Mouse (Mus musculus): ENCODE measurements at regions not wholly inside any gene's neighbourhood (a gene's known extent, or its start where the extent isn't known, plus 50 kb on each side); places are given as distances from the start of the nearest gene placed in this dataset.

GRCm38 (mm10) chr5:91294957-91295356 lies 107.8 kb downstream of the Btc start:
- Histone ChIP-seq H3K9ac (ENCODE audit: low read depth, low read length) (no peak overlapping the region), H3K36me3 (ENCODE audit: control insufficient read depth, insufficient read depth, low read length) (no peaks in the 10 kb centered on the region), H3K79me2 (ENCODE audit: control insufficient read depth, insufficient read depth, low read length) (no peaks in the 10 kb centered on the region), H3K4me1 (ENCODE audit: control insufficient read depth, insufficient read depth, low read length) (peaks cover 6% of the 10 kb centered on the region; the same call in 1 of the 2 replicates), H3K27me3 (ENCODE audit: control insufficient read depth, insufficient read depth, low read length) (no peaks in the 10 kb centered on the region), H3K27ac (replicated peaks; ENCODE audit: insufficient read depth, low read depth, low read length) (no peak overlapping the region), H3K4me3 (ENCODE audit: insufficient read depth, low read depth, low read length) (no peak overlapping the region)
- no peak for DNase-seq (ENCODE audit: extremely low read depth, low read depth, low spot score)
- 96% methylated on average over 3 of the region's 3 CpGs for WGBS
- TF ChIP-seq POLR2A (IDR thresholded peaks at IDR 0.05; ENCODE audit: extremely low read depth, insufficient read depth, low read length) (no peak), CTCF (IDR thresholded peaks at IDR 0.05; ENCODE audit: low read depth, low read length) (no peak)

GRCm38 (mm10) chr5:91297068-91297467 lies 105.7 kb downstream of the Btc start:
- whole genome bisulfite sequencing: 82% methylated on average over 2 of the region's 2 CpGs
- Histone ChIP-seq H3K4me1 (ENCODE audit: control insufficient read depth, insufficient read depth, low read length) (peaks cover 4% of the 10 kb centered on the region; the same call in 1 of the 2 replicates), H3K4me3 (ENCODE audit: insufficient read depth, low read depth, low read length) (no peak overlapping the region), H3K36me3 (ENCODE audit: control insufficient read depth, insufficient read depth, low read length) (no peaks in the 10 kb centered on the region), H3K79me2 (ENCODE audit: control insufficient read depth, insufficient read depth, low read length) (no peaks in the 10 kb centered on the region), H3K9ac (ENCODE audit: low read depth, low read length) (no peak overlapping the region), H3K27me3 (ENCODE audit: control insufficient read depth, insufficient read depth, low read length) (no peaks in the 10 kb centered on the region), H3K27ac (replicated peaks; ENCODE audit: insufficient read depth, low read depth, low read length) (no peak overlapping the region)
- no peak for TF ChIP-seq POLR2A (IDR thresholded peaks at IDR 0.05; ENCODE audit: extremely low read depth, insufficient read depth, low read length)
- TF ChIP-seq CTCF (IDR thresholded peaks at IDR 0.05; ENCODE audit: low read depth, low read length): no peak
- DNase-seq (ENCODE audit: extremely low read depth, low read depth, low spot score): no peak

- 88% methylated on average over 17 of the region's 17 CpGs for WGBS
- DNase-seq (ENCODE audit: extremely low read depth, low read depth, low spot score): no peak
- no peak overlapping the region for H3K9ac ChIP-seq (ENCODE audit: low read depth, low read length)
- H3K4me3 ChIP-seq (ENCODE audit: insufficient read depth, low read depth, low read length): no peak overlapping the region
- no peaks in the 10 kb centered on the region for H3K79me2 ChIP-seq (ENCODE audit: control insufficient read depth, insufficient read depth, low read length)
- no peaks in the 10 kb centered on the region for H3K27me3 ChIP-seq (ENCODE audit: control insufficient read depth, insufficient read depth, low read length)
- H3K36me3 ChIP-seq (ENCODE audit: control insufficient read depth, insufficient read depth, low read length): no peaks in the 10 kb centered on the region
- TF ChIP-seq CTCF (IDR thresholded peaks at IDR 0.05; ENCODE audit: low read depth, low read length) (no peak), POLR2A (IDR thresholded peaks at IDR 0.05; ENCODE audit: extremely low read depth, insufficient read depth, low read length) (no peak)
- no peak overlapping the region for H3K27ac ChIP-seq (replicated peaks; ENCODE audit: insufficient read depth, low read depth, low read length)
- H3K4me1 ChIP-seq (ENCODE audit: control insufficient read depth, insufficient read depth, low read length): no peaks in the 10 kb centered on the region; the same call in 1 of the 2 replicates
These were observed 100.7 kb downstream of the Btc start for GRCm38 (mm10) chr5:91302114-91302513.

GRCm38 (mm10) chr5:91302943-91303342 lies 99.9 kb downstream of the Btc start:
- Histone ChIP-seq H3K4me3 (ENCODE audit: insufficient read depth, low read depth, low read length) (no peak overlapping the region), H3K9ac (ENCODE audit: low read depth, low read length) (no peak overlapping the region), H3K36me3 (ENCODE audit: control insufficient read depth, insufficient read depth, low read length) (no peaks in the 10 kb centered on the region), H3K27ac (replicated peaks; ENCODE audit: insufficient read depth, low read depth, low read length) (no peak overlapping the region), H3K4me1 (ENCODE audit: control insufficient read depth, insufficient read depth, low read length) (no peaks in the 10 kb centered on the region; the same call in 1 of the 2 replicates), H3K27me3 (ENCODE audit: control insufficient read depth, insufficient read depth, low read length) (no peaks in the 10 kb centered on the region), H3K79me2 (ENCODE audit: control insufficient read depth, insufficient read depth, low read length) (no peaks in the 10 kb centered on the region)
- TF ChIP-seq CTCF (IDR thresholded peaks at IDR 0.05; ENCODE audit: low read depth, low read length) (no peak), POLR2A (IDR thresholded peaks at IDR 0.05; ENCODE audit: extremely low read depth, insufficient read depth, low read length) (no peak)
- 88% methylated on average over 9 of the region's 9 CpGs for WGBS
- DNase-seq (ENCODE audit: extremely low read depth, low read depth, low spot score): no peak

GRCm38 (mm10) chr5:91303702-91304101 lies 99.1 kb downstream of the Btc start:
- H3K4me1 ChIP-seq (ENCODE audit: control insufficient read depth, insufficient read depth, low read length): no peaks in the 10 kb centered on the region; the same call in 1 of the 2 replicates
- no peak overlapping the region for H3K9ac ChIP-seq (ENCODE audit: low read depth, low read length)
- DNase-seq (ENCODE audit: extremely low read depth, low read depth, low spot score): no peak
- H3K27ac ChIP-seq (replicated peaks; ENCODE audit: insufficient read depth, low read depth, low read length): no peak overlapping the region
- no peaks in the 10 kb centered on the region for H3K79me2 ChIP-seq (ENCODE audit: control insufficient read depth, insufficient read depth, low read length)
- WGBS: 87% methylated on average over 5 of the region's 5 CpGs
- no peaks in the 10 kb centered on the region for H3K36me3 ChIP-seq (ENCODE audit: control insufficient read depth, insufficient read depth, low read length)
- TF ChIP-seq POLR2A (IDR thresholded peaks at IDR 0.05; ENCODE audit: extremely low read depth, insufficient read depth, low read length) (no peak), CTCF (IDR thresholded peaks at IDR 0.05; ENCODE audit: low read depth, low read length) (no peak)
- no peaks in the 10 kb centered on the region for H3K27me3 ChIP-seq (ENCODE audit: control insufficient read depth, insufficient read depth, low read length)
- H3K4me3 ChIP-seq (ENCODE audit: insufficient read depth, low read depth, low read length): no peak overlapping the region

- H3K9ac ChIP-seq (ENCODE audit: low read depth, low read length): no peak overlapping the region
- no peaks in the 10 kb centered on the region for H3K36me3 ChIP-seq (ENCODE audit: control insufficient read depth, insufficient read depth, low read length)
- no peak overlapping the region for H3K4me3 ChIP-seq (ENCODE audit: insufficient read depth, low read depth, low read length)
- no peak overlapping the region for H3K27ac ChIP-seq (replicated peaks; ENCODE audit: insufficient read depth, low read depth, low read length)
- DNase-seq (ENCODE audit: extremely low read depth, low read depth, low spot score): peak; percentile 38
- H3K79me2 ChIP-seq (ENCODE audit: control insufficient read depth, insufficient read depth, low read length): no peaks in the 10 kb centered on the region
- WGBS: 79% methylated on average over 3 of the region's 3 CpGs
- TF ChIP-seq POLR2A (IDR thresholded peaks at IDR 0.05; ENCODE audit: extremely low read depth, insufficient read depth, low read length) (no peak), CTCF (IDR thresholded peaks at IDR 0.05; ENCODE audit: low read depth, low read length) (peak; percentile 14; the same call in 1 of the 2 replicates)
- no peaks in the 10 kb centered on the region; the same call in 1 of the 2 replicates for H3K4me1 ChIP-seq (ENCODE audit: control insufficient read depth, insufficient read depth, low read length)
- H3K27me3 ChIP-seq (ENCODE audit: control insufficient read depth, insufficient read depth, low read length): no peaks in the 10 kb centered on the region
These were observed 95.8 kb downstream of the Btc start for GRCm38 (mm10) chr5:91307031-91307430.
